Comparison of ENCODE assay signal across 16 mouse cellular contexts in the genomic region with DNA sequence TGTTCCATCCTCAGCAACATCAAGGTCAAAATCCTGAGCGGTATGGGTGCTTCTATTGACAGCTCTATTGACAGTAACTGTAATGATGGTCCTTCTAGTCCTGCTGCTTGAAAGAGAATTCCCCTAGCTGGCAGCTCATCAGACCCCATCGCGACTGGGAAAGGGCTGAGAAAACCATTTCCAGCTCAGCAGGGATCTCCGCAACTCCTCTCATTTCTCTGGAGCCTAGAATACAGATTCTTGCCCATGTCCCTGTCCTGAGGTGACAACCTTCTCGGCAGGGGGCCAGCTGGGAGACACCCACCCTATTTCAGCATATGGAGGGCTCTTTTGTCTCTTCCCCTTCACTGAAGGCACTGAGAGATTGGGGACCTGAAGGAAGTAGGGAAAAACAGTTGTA.
"Had no signal": no experiment of that assay in that cellular context is flagged by ENCODE, and none has a peak within 500 bp of the region (broad histone marks: within the 10 kb centered on the region; RNA-seq: fewer than 3 reads in every experiment).

No protein-coding gene starts in this region.

- DNase-seq: heart, postnatal 10 days; heart, postnatal 14 days; heart, postnatal 36 days; heart, postnatal 4 days; kidney, adult 11 months; kidney, adult 18-20 months; kidney, adult 2 months; kidney, adult 8-10 months; kidney, adult 9 months; kidney, postnatal 10 days; kidney, postnatal 14 days; kidney, postnatal 25 days; kidney, postnatal 36 days; kidney, postnatal 4 days; layer of hippocampus, adult 9-11 months; layer of hippocampus, postnatal 36 days had no signal
